Mouse (Mus musculus): ENCODE data around the gene Mpv17l. TPM values are rescaled to one million over a fixed set of nuclear protein-coding genes. Genes with fewer than 3 reads are reported as not detected.

The Mpv17l gene
- polyA plus RNA-seq, 2 experiments = 3.4 to 4.3 TPM

DNA sequence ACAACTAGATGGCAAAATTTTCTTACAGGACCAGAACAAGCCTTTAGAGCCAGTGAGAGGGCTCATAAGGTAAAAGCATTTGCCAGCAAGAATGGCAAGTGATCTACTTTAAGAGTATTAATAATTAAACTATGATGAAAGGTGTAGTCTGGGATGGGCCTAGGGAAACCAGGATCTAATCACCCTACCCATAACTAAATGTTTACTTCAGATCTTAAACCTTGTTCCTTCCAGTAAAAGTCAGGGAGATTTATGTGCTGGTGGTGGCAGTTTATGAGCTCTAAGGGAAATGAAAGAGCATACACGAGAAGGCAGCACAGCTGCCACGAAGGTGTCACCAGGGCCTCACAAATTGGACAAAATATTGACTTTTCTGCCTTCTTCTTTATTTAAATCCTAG lies 8.9 kb upstream of the Mpv17l start:
- H3K9me3 ChIP-seq (ENCODE audit: control insufficient read depth, low read length) = no peaks in the 10 kb centered on the region
- 0 out of 2 replicates have a peak, but pooled peaks cover 4% of the 10 kb centered on the region for H3K4me1 ChIP-seq (ENCODE audit: control insufficient read depth, insufficient read depth, low read length)
- ATAC-seq (ENCODE audit: low FRiP score, low read depth) (no peak), DNase-seq (ENCODE audit: low spot score) (no peak)
- H3K9ac ChIP-seq (ENCODE audit: low read depth, low read length, severe bottlenecking) = no peak overlapping the region
- H3K4me3 ChIP-seq (replicated peaks; ENCODE audit: low read length) = no peak overlapping the region
- H3K27ac ChIP-seq (replicated peaks; ENCODE audit: low read depth, low read length) = no peak overlapping the region
- H3K27me3 ChIP-seq (ENCODE audit: control insufficient read depth, insufficient read depth, low read length) = no peaks in the 10 kb centered on the region
- WGBS = 12% methylated on average over 2 of the region's 2 CpGs
- no peak overlapping the region for H3K4me2 ChIP-seq (replicated peaks; ENCODE audit: low read depth, low read length, severe bottlenecking)
- TF ChIP-seq POLR2A (IDR thresholded peaks at IDR 0.05; ENCODE audit: borderline replicate concordance, extremely low read depth, insufficient read depth, insufficient read length) = no peak
- no peaks in the 10 kb centered on the region for H3K36me3 ChIP-seq (ENCODE audit: control insufficient read depth, insufficient read depth, low read length)

DNA sequence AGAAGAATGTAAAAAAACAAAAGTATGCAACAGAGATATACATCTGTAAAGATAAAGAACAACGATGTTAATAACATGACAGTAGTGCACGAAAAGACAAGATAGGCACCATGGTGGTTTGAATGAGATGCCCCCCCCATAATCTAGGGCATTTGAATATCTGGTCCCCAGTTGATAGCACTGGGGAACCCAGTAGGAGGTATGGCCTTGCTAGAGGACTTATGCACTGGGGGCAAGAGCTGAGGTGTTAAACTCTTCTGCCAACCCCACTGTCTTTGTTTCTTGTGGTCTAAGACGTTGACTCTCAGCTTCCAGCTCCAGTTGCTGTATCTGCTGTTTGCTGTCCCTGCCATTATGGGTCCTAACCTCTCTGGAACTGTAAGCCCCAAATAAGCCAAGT lies 7.2 kb upstream of the Mpv17l start:
- Histone ChIP-seq H3K9ac (ENCODE audit: low read depth, low read length, severe bottlenecking) (no peak overlapping the region), H3K27me3 (ENCODE audit: control insufficient read depth, insufficient read depth, low read length) (no peaks in the 10 kb centered on the region), H3K4me1 (ENCODE audit: control insufficient read depth, insufficient read depth, low read length) (0 out of 2 replicates have a peak, but pooled peaks cover 4% of the 10 kb centered on the region), H3K4me3 (replicated peaks; ENCODE audit: low read length) (no peak overlapping the region), H3K4me2 (replicated peaks; ENCODE audit: low read depth, low read length, severe bottlenecking) (no peak overlapping the region), H3K27ac (replicated peaks; ENCODE audit: low read depth, low read length) (no peak overlapping the region), H3K9me3 (ENCODE audit: control insufficient read depth, low read length) (no peaks in the 10 kb centered on the region), H3K36me3 (ENCODE audit: control insufficient read depth, insufficient read depth, low read length) (no peaks in the 10 kb centered on the region)
- WGBS = 89% methylated on average over 3 of the region's 3 CpGs
- no peak for TF ChIP-seq POLR2A (IDR thresholded peaks at IDR 0.05; ENCODE audit: borderline replicate concordance, extremely low read depth, insufficient read depth, insufficient read length)
- ATAC-seq (ENCODE audit: low FRiP score, low read depth) (no peak), DNase-seq (ENCODE audit: low spot score) (no peak)

GRCm38 (mm10) chr16:13896357-13896756 lies 6.6 kb upstream of the Mpv17l start:
- DNase-seq (ENCODE audit: low spot score) (no peak), ATAC-seq (ENCODE audit: low FRiP score, low read depth) (no peak)
- no peaks in the 10 kb centered on the region for H3K36me3 ChIP-seq (ENCODE audit: control insufficient read depth, insufficient read depth, low read length)
- no peaks in the 10 kb centered on the region for H3K27me3 ChIP-seq (ENCODE audit: control insufficient read depth, insufficient read depth, low read length)
- no peak for TF ChIP-seq POLR2A (IDR thresholded peaks at IDR 0.05; ENCODE audit: borderline replicate concordance, extremely low read depth, insufficient read depth, insufficient read length)
- peaks cover 6% of the 10 kb centered on the region; the same call in 1 of the 2 replicates for H3K4me1 ChIP-seq (ENCODE audit: control insufficient read depth, insufficient read depth, low read length)
- no peak overlapping the region for H3K9ac ChIP-seq (ENCODE audit: low read depth, low read length, severe bottlenecking)
- no peaks in the 10 kb centered on the region for H3K9me3 ChIP-seq (ENCODE audit: control insufficient read depth, low read length)
- no peak overlapping the region for H3K4me2 ChIP-seq (replicated peaks; ENCODE audit: low read depth, low read length, severe bottlenecking)
- no peak overlapping the region for H3K4me3 ChIP-seq (replicated peaks; ENCODE audit: low read length)
- 93% methylated on average over 3 of the region's 3 CpGs for WGBS
- no peak overlapping the region for H3K27ac ChIP-seq (replicated peaks; ENCODE audit: low read depth, low read length)

- no peaks in the 10 kb centered on the region for H3K27me3 ChIP-seq (ENCODE audit: control insufficient read depth, insufficient read depth, low read length)
- no peak overlapping the region for H3K4me3 ChIP-seq (replicated peaks; ENCODE audit: low read length)
- H3K9me3 ChIP-seq (ENCODE audit: control insufficient read depth, low read length) = no peaks in the 10 kb centered on the region
- ATAC-seq (ENCODE audit: low FRiP score, low read depth) (no peak), DNase-seq (ENCODE audit: low spot score) (no peak)
- TF ChIP-seq POLR2A (IDR thresholded peaks at IDR 0.05; ENCODE audit: borderline replicate concordance, extremely low read depth, insufficient read depth, insufficient read length) = no peak
- no peak overlapping the region for H3K4me2 ChIP-seq (replicated peaks; ENCODE audit: low read depth, low read length, severe bottlenecking)
- no peak overlapping the region for H3K9ac ChIP-seq (ENCODE audit: low read depth, low read length, severe bottlenecking)
- H3K4me1 ChIP-seq (ENCODE audit: control insufficient read depth, insufficient read depth, low read length) = peaks cover 16% of the 10 kb centered on the region
- no peak overlapping the region for H3K27ac ChIP-seq (replicated peaks; ENCODE audit: low read depth, low read length)
- WGBS = 27% methylated on average over 2 of the region's 2 CpGs
- H3K36me3 ChIP-seq (ENCODE audit: control insufficient read depth, insufficient read depth, low read length) = no peaks in the 10 kb centered on the region
These were observed 4.0 kb upstream of the Mpv17l start for GRCm38 (mm10) chr16:13898981-13899380.

DNA sequence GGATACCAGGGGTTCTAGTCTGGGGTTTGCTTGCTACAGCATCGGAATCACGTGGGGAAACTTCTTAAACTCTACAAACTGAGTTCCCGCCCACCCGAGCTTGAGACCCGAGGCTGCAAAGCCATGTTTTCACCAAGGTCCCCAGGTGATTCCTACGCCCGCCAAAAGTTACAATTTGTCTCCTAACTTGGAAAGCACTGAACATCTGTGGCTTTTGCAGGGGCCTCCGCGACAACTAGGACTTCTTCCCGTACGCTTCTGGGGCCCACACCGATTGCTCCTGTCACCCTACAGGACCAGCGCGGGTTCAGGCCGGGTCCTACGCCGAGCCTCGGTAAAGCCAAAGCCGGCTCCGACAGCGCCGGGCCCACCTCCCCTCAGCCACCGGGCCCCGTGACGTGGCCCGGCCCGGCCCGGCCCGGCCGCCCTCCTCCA lies 547 bp upstream of the Mpv17l start:
- H3K4me2 ChIP-seq (replicated peaks; ENCODE audit: low read depth, low read length, severe bottlenecking) = peak overlapping the region; percentile 62
- no peak for TF ChIP-seq POLR2A (IDR thresholded peaks at IDR 0.05; ENCODE audit: borderline replicate concordance, extremely low read depth, insufficient read depth, insufficient read length)
- peak; percentile 50; the same call in 1 of the 2 replicates for ATAC-seq (ENCODE audit: low FRiP score, low read depth)
- H3K27ac ChIP-seq (replicated peaks; ENCODE audit: low read depth, low read length) = peak overlapping the region; percentile 89
- 0% methylated on average over 27 of the region's 30 CpGs for WGBS
- peak overlapping the region; percentile 94 for H3K4me3 ChIP-seq (replicated peaks; ENCODE audit: low read length)
- H3K4me1 ChIP-seq (ENCODE audit: control insufficient read depth, insufficient read depth, low read length) = peaks cover 13% of the 10 kb centered on the region
- DNase-seq (ENCODE audit: low spot score) = peak; percentile 24
- H3K27me3 ChIP-seq (ENCODE audit: control insufficient read depth, insufficient read depth, low read length) = no peaks in the 10 kb centered on the region
- H3K36me3 ChIP-seq (ENCODE audit: control insufficient read depth, insufficient read depth, low read length) = no peaks in the 10 kb centered on the region
- no peaks in the 10 kb centered on the region for H3K9me3 ChIP-seq (ENCODE audit: control insufficient read depth, low read length)
- H3K9ac ChIP-seq (ENCODE audit: low read depth, low read length, severe bottlenecking) = peak overlapping the region; percentile 96

GRCm38 (mm10) chr16:13903488-13903887 lies 527 bp downstream of the Mpv17l start:
- Histone ChIP-seq H3K36me3 (ENCODE audit: control insufficient read depth, insufficient read depth, low read length) (no peaks in the 10 kb centered on the region), H3K4me1 (ENCODE audit: control insufficient read depth, insufficient read depth, low read length) (peaks cover 13% of the 10 kb centered on the region), H3K9me3 (ENCODE audit: control insufficient read depth, low read length) (no peaks in the 10 kb centered on the region), H3K4me2 (replicated peaks; ENCODE audit: low read depth, low read length, severe bottlenecking) (peak overlapping the region; percentile 62), H3K27ac (replicated peaks; ENCODE audit: low read depth, low read length) (peak overlapping the region; percentile 89), H3K27me3 (ENCODE audit: control insufficient read depth, insufficient read depth, low read length) (no peaks in the 10 kb centered on the region), H3K9ac (ENCODE audit: low read depth, low read length, severe bottlenecking) (peak overlapping the region; percentile 96), H3K4me3 (replicated peaks; ENCODE audit: low read length) (peak overlapping the region; percentile 94)
- TF ChIP-seq POLR2A (IDR thresholded peaks at IDR 0.05; ENCODE audit: borderline replicate concordance, extremely low read depth, insufficient read depth, insufficient read length) = no peak
- DNase-seq (ENCODE audit: low spot score) = peak; percentile 89
- WGBS = 4% methylated on average over 8 of the region's 8 CpGs
- ATAC-seq (ENCODE audit: low FRiP score, low read depth) = peak; percentile 79

Measured in limb, embryonic 14.5 days (tissue).